Mouse (Mus musculus) midbrain, embryonic 15.5 days (tissue): ENCODE measurements around the gene Dscam. TPM values are rescaled to one million over a fixed set of nuclear protein-coding genes. Genes with fewer than 3 reads are reported as not detected.

Experiments used
- ATAC-seq: fragments of 200-750 bp; cut with Nextera tagmentation; replicated peaks from 2 replicates; pipeline ENCODE4 v1.8.0; 2017; ENCODE audit warnings: moderate TSS enrichment
- H3K27ac ChIP-seq: fragments of 300-500 bp; sonication (generic); 2 replicates; pipeline ENCODE4 v1.5.1; 2015; ENCODE audit warnings: mild to moderate bottlenecking, inconsistent platforms
- H3K27me3 ChIP-seq: fragments of 300-500 bp; sonication (generic); replicated peaks from 2 replicates; pipeline ENCODE4 v1.6.1; 2015; ENCODE audit warnings: inconsistent platforms
- H3K36me3 ChIP-seq: fragments of 300-500 bp; sonication (generic); replicated peaks from 2 replicates; pipeline ENCODE4 v1.6.1; 2015; ENCODE audit warnings: inconsistent platforms
- H3K4me1 ChIP-seq: fragments of 300-500 bp; sonication (generic); 2 replicates; pipeline ENCODE4 v1.6.1; 2015; ENCODE audit warnings: inconsistent platforms
- H3K4me2 ChIP-seq: fragments of 300-500 bp; sonication (generic); 2 replicates; pipeline ENCODE4 v1.6.1; 2015; ENCODE audit warnings: inconsistent platforms, mild to moderate bottlenecking, moderate library complexity
- H3K4me3 ChIP-seq: fragments of 300-500 bp; sonication (generic); 2 replicates; pipeline ENCODE4 v1.5.1; 2015; ENCODE audit warnings: mild to moderate bottlenecking, inconsistent platforms
- H3K9ac ChIP-seq: fragments of 300-500 bp; sonication (generic); 2 replicates; pipeline ENCODE4 v1.6.1; 2015; ENCODE audit warnings: mild to moderate bottlenecking, inconsistent platforms
- H3K9me3 ChIP-seq: fragments of 300-500 bp; sonication (generic); 2 replicates; pipeline ENCODE4 v1.6.1; 2016; ENCODE audit warnings: inconsistent platforms
- WGBS: fragments of 180-500 bp; shearing (Covaris S2); methylation state at CpG from one replicate; pipeline ENCODE4 v1.1.7; 2015; ENCODE audit warnings: mixed read lengths; 5-methylcytosine and 5-hydroxymethylcytosine counted together
- polyA plus RNA-seq: library from polyadenylated mRNA; unstranded; fragments of >200 nt; fragmentation: Nextera tagmentation; extraction: Ambion mirVana; gene quantifications from 2 replicates; pipeline ENCODE4 v1.2.1, GENCODE M21; 2015

Gene Dscam
- polyA plus RNA-seq, 1 experiment from 2014 or later = 16.2 TPM

DNA sequence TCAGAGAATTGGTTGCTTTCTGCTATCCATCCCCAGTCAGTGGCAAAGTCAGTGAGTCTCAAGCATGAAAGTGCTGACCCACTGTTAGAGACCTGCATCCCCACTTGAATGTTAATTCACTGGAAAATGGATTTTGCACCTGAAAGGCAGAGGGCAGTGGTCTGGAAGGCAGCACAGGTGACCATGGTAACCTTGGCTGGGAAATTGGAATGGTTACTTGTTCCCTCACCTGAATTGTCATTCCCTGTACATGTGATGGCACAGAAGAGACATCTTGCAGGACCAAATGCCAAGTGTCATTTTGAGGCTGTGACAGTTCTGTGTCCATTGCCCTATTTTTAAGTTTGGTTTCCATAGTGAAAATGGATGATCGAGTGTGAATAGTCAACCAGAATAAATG is 434.1 kb downstream of the Dscam start:
- ATAC-seq = no peak
- no peaks in the 10 kb centered on the region for H3K9me3 ChIP-seq
- no peaks in the 10 kb centered on the region for H3K36me3 ChIP-seq
- H3K9ac ChIP-seq = no peak overlapping the region
- no peaks in the 10 kb centered on the region for H3K27me3 ChIP-seq
- no peaks in the 10 kb centered on the region for H3K4me1 ChIP-seq
- H3K4me2 ChIP-seq = no peak overlapping the region
- H3K4me3 ChIP-seq = no peak overlapping the region
- WGBS = 67% methylated on average over 1 of the region's 1 CpGs
- no peak overlapping the region for H3K27ac ChIP-seq

DNA sequence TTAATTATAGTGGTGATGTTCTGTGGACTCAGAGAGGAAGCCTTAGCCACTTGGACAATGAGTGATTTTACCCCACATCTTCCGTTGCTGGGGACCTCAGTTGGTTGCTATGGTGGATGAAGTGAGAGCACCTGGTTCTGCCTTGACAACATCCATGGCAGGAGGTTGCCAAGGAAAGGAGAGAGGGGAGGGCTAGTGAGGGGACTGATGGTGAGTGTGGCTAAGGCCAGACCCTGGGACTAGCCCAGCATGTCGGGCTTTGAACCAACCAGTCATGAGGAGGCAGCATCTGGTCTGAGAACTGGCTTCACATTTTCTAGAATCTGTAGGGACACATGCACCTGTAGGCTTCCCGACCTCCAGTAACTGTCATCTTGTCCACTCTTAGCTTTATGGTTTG is 439.7 kb downstream of the Dscam start:
- Histone ChIP-seq H3K4me3 (no peak overlapping the region), H3K9me3 (no peaks in the 10 kb centered on the region), H3K27ac (0 out of 2 replicates have a peak overlapping the region, but pooled peaks have one; percentile 5), H3K36me3 (no peaks in the 10 kb centered on the region), H3K4me1 (peaks cover 30% of the 10 kb centered on the region), H3K4me2 (no peak overlapping the region), H3K27me3 (no peaks in the 10 kb centered on the region), H3K9ac (no peak overlapping the region)
- WGBS = 81% methylated on average over 3 of the region's 3 CpGs
- ATAC-seq = no peak

DNA sequence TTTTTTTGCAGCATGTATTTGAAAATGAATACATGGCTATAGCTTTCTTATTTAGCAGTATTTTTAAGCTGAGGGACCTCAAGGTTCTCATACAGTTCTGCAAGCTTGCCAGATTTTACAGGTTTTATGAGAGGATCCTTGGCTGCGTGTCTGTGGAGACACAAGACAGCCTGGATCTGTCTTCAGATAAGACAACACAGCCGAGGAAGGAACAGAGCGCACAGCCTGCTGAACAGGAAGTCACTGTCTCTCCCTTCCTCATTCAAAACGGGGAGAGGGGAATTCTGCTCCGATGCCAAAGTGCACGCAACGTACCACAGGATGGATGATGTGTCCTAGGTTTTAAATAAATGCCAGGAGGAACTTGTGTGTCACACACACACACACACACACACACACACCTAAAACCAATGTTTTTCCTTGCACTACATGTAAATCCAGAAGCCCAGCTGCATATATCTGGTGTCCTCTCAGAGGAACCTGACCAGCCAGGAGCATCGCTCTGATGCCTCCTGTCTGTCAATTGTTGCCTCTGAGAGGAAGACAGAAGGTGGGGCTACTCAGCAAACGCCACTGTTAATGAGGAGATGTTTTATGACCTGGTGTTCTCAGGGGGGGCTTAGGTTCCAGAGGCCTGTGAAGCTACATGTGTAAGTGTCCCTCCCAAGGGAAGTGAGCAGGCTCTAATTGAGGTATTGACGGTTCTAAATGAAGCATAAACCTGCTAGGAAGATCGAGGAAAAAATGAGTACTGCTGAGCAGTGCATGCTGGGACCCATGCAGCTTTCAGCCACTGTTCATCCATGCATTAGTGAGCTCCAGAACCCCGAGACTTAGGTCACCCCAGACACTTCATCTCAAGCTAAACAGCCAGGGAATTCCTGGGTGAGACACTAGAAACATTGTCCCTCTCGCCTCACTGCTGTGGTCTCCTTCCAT is 442.4 kb downstream of the Dscam start:
- no peak overlapping the region for H3K4me2 ChIP-seq
- H3K4me1 ChIP-seq = peaks cover 49% of the 10 kb centered on the region
- H3K27ac ChIP-seq = peak overlapping the region; percentile 64
- no peaks in the 10 kb centered on the region for H3K9me3 ChIP-seq
- no peak overlapping the region for H3K4me3 ChIP-seq
- no peak for ATAC-seq
- 52% methylated on average over 13 of the region's 13 CpGs for WGBS
- H3K9ac ChIP-seq = no peak overlapping the region
- H3K27me3 ChIP-seq = no peaks in the 10 kb centered on the region
- no peaks in the 10 kb centered on the region for H3K36me3 ChIP-seq

DNA sequence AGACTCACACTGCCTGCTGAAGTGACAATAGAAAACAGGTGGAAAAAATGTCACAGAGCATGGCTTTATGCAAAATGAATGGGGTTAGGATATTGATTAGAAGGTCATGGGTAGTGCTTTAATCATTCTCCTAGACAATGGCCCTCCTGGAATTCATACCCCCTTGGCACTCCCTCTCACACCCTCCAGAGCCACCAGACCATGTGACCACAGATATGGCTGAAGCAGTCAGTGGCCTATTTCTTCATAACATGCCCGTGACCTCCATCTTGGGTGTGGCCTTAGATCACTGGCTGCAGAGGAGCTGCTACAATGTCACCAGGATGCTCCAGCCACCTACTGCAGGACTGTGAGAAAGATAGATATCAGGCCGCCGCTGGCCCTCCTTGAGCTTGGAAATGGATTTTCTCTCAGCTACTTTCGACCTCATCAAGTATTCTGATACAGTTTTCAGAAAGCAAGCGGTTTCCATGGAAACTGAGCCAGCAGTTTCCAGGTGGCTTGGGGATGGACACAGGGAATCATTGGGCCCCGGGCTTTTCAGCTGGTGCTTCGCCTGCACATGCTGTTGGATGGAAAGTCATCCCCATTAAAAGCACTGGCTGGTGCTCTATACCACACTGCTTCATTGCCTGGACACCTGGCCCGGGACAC is 445.4 kb downstream of the Dscam start:
- peak; percentile 61; the same call in 1 of the 2 replicates for ATAC-seq
- Histone ChIP-seq H3K4me2 (no peak overlapping the region; the same call in 1 of the 2 replicates), H3K27ac (peak overlapping the region; percentile 80)

DNA sequence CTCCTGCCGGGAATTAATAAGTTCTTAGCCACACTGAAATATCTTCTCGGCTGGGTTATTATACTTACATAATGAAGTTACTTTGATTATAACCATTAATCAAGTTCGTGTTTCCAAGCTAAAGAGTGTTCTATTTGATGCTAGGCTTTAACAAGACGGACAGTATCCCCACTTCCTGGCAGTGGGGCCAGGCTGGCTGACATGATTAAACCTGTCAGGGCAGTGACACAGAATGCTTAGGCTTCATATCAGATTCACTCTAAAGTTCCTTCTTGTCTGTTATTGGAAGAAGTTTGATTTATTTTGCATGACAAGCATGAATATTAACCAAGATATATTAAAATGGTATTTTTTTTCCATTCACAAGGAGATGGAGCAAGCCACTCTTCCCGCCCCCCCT is 446.0 kb downstream of the Dscam start:
- no peaks in the 10 kb centered on the region for H3K27me3 ChIP-seq
- H3K4me2 ChIP-seq = no peak overlapping the region
- H3K27ac ChIP-seq = peak overlapping the region; percentile 80
- H3K9me3 ChIP-seq = no peaks in the 10 kb centered on the region
- no peak for ATAC-seq
- WGBS = 36% methylated on average over 5 of the region's 5 CpGs
- no peak overlapping the region for H3K9ac ChIP-seq
- H3K4me3 ChIP-seq = no peak overlapping the region
- H3K36me3 ChIP-seq = no peaks in the 10 kb centered on the region
- H3K4me1 ChIP-seq = peaks cover 54% of the 10 kb centered on the region

More for the DNA sequence above, 445.4 kb downstream of the Dscam start:
- Histone ChIP-seq H3K27me3 (no peaks in the 10 kb centered on the region), H3K9ac (no peak overlapping the region), H3K4me1 (peaks cover 54% of the 10 kb centered on the region), H3K36me3 (no peaks in the 10 kb centered on the region), H3K9me3 (no peaks in the 10 kb centered on the region), H3K4me3 (no peak overlapping the region)
- WGBS = 45% methylated on average over 8 of the region's 8 CpGs

DNA sequence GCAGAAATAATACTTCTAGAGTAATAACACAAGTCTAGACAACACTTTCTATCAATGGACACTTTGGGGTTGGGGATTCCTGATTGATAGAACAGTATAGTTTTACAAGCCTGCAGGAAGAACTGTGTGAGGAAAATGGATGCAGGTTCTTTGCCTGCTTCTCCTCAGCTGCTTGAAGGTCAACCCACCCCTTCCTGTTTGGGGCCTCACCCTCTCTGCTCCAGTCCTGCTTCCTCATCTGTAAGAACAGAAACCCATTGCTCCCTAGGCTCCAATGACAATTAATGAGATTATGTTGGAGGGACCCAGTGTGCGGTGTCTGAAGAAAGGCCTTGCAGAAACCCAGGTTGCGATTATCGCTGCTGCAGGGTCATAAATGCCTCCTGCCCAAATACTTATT is 446.4 kb downstream of the Dscam start:
- H3K4me2 ChIP-seq = no peak overlapping the region
- ATAC-seq = no peak
- 23% methylated on average over 3 of the region's 3 CpGs for WGBS
- H3K4me3 ChIP-seq = no peak overlapping the region
- no peaks in the 10 kb centered on the region for H3K27me3 ChIP-seq
- H3K4me1 ChIP-seq = peaks cover 54% of the 10 kb centered on the region
- no peak overlapping the region for H3K9ac ChIP-seq
- peak overlapping the region; percentile 80 for H3K27ac ChIP-seq
- H3K36me3 ChIP-seq = no peaks in the 10 kb centered on the region
- no peaks in the 10 kb centered on the region for H3K9me3 ChIP-seq

DNA sequence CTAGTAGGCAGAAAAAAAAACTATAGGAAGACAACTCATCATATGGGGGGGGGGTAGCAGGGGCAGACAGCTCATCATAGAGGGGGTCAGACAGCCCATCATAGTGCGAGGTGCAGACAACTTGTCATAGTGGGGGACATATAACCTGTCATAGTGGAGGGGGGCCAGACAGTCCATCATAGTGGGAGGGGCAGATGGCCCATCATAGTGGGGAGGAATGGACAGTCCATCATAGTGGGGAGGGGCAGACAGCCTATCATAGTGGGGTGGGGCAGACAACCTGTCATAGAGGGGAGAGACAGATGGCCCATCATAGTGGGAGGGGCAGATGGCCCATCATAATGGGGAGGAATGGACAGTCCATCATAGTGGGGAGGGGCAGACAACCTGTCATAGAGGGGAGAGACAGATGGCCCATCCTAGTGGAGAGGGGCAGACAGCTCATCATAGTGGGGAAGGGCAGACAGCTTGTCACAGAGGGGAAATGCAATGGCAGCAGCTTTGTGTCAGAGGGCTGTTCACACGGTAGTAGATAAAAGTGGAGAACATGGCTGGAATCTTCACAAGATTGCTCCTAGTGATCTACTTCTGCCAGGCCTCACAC is 447.4 kb downstream of the Dscam start:
- Histone ChIP-seq H3K4me1 (peaks cover 50% of the 10 kb centered on the region), H3K4me2 (no peak overlapping the region), H3K9ac (no peak overlapping the region), H3K27me3 (no peaks in the 10 kb centered on the region), H3K4me3 (no peak overlapping the region), H3K9me3 (no peaks in the 10 kb centered on the region), H3K36me3 (no peaks in the 10 kb centered on the region), H3K27ac (peak overlapping the region; percentile 80; the same call in 1 of the 2 replicates)
- ATAC-seq = no peak
- WGBS = 96% methylated on average over 2 of the region's 2 CpGs

DNA sequence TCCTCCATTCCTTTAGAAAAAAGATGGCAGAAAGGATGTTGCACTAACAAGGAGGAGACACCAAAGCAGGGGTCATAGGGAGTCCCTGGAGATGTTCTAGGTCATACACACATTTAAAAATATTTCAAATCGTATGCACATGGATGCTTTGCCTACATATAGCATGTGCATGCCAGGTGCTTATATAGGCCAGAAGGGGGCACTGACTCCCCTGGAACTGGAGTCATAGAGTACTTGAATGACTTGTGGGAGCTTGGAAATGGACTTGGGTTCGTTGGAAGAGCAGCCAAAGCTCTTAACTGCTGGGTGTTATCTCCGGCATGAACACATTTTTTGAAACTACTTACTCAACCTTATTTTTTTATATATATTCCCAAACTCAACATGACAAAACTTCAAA is 448.4 kb downstream of the Dscam start:
- peaks cover 43% of the 10 kb centered on the region for H3K4me1 ChIP-seq
- H3K27me3 ChIP-seq = no peaks in the 10 kb centered on the region
- H3K9ac ChIP-seq = no peak overlapping the region
- H3K27ac ChIP-seq = peak overlapping the region; percentile 74; the same call in 1 of the 2 replicates
- H3K9me3 ChIP-seq = no peaks in the 10 kb centered on the region
- no peak for ATAC-seq
- 68% methylated on average over 3 of the region's 3 CpGs for WGBS
- H3K4me2 ChIP-seq = no peak overlapping the region
- H3K36me3 ChIP-seq = no peaks in the 10 kb centered on the region
- H3K4me3 ChIP-seq = no peak overlapping the region

DNA sequence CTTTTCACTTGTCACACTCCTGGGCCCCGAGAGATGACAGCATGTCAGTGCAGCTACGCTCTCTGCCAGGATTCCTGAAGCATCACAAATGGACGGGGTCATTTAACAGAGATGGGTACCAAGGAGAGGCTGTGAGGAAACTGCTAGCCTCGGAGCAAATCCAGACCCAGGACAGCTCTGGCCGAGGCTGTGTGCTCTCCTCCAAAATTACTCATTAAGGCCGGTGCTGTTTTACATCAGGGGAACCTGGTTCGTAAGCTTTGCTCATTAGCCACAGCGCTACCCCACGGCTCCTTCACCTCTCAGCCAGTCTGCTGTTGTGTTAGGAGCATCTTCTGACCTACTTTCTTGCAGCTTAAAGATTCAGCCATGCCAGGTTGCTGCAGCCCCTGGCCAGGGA is 449.3 kb downstream of the Dscam start:
- Histone ChIP-seq H3K4me2 (no peak overlapping the region), H3K27ac (peak overlapping the region; percentile 74), H3K36me3 (no peaks in the 10 kb centered on the region), H3K4me3 (no peak overlapping the region), H3K27me3 (no peaks in the 10 kb centered on the region), H3K9me3 (no peaks in the 10 kb centered on the region), H3K4me1 (peaks cover 34% of the 10 kb centered on the region), H3K9ac (no peak overlapping the region)
- ATAC-seq = 0 out of 2 replicates have a peak, but pooled peaks have one; percentile 9
- 50% methylated on average over 9 of the region's 9 CpGs for WGBS

DNA sequence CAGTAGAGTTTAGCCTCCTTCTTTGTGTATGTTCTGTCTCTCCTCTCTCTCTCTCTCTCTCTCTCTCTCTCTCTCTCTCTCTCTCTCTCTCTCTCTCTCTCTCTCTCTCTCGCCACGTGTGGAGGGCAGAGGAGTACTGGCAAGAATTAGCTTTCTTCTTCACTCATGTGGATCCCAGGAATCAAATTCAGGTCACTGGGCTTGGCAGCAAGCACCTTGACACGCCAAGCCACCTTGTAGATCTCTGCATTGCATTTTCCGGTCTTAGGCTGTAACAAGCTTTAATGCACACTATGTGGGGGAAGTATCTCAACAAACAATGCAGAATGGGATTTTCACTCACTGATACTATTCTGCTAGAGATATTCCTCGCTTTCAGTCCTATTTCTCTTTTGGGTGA is 449.9 kb downstream of the Dscam start:
- no peaks in the 10 kb centered on the region for H3K27me3 ChIP-seq
- WGBS = 62% methylated on average over 5 of the region's 5 CpGs
- no peak overlapping the region for H3K4me2 ChIP-seq
- no peak overlapping the region for H3K9ac ChIP-seq
- peak overlapping the region; percentile 74 for H3K27ac ChIP-seq
- no peak overlapping the region for H3K4me3 ChIP-seq
- H3K36me3 ChIP-seq = no peaks in the 10 kb centered on the region
- peaks cover 29% of the 10 kb centered on the region for H3K4me1 ChIP-seq
- no peak for ATAC-seq
- H3K9me3 ChIP-seq = no peaks in the 10 kb centered on the region

DNA sequence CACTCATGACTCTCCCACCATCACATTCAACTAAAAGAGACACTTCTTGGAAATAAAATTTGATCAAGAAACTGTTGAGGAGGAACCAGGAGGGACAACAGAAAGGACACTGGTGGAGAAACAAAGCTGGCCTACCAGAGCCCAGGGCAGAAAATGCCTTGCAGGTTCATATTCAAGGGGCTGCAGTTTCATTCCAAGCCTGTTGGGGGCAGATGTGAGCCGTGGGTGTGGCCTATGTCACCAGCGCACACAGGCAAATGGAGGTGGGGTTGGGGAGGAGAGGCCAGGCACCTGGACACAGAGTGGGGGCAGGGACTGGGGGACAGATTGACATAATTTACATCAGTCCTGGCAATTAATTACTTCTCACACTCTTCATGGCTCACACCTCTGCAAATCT is 452.3 kb downstream of the Dscam start:
- H3K4me2 ChIP-seq = no peak overlapping the region
- 7% methylated on average over 2 of the region's 2 CpGs for WGBS
- no peaks in the 10 kb centered on the region; the same call in 1 of the 2 replicates for H3K36me3 ChIP-seq

DNA sequence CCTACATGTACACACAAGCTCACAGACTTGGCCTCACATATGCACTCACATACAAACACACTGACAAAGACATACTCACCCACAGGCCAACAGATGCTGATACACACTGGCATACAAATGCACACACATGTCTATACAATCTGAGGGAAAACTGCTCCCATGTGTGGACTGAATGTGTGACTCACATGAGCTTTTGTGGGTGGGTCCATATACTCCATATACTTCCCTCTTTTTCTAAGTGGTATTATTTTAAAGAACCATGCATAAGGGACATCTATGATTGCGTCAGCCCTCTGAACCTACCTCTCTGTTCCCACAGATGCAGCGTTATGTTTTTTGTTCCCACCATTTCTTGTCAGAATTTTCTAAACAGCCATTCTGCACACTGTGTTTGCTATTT is 453.9 kb downstream of the Dscam start:
- Histone ChIP-seq H3K4me2 (no peak overlapping the region), H3K27me3 (no peaks in the 10 kb centered on the region), H3K9me3 (no peaks in the 10 kb centered on the region), H3K27ac (no peak overlapping the region), H3K4me1 (peaks cover 9% of the 10 kb centered on the region), H3K36me3 (no peaks in the 10 kb centered on the region; the same call in 1 of the 2 replicates), H3K9ac (no peak overlapping the region), H3K4me3 (no peak overlapping the region)
- WGBS = 95% methylated on average over 2 of the region's 2 CpGs
- no peak for ATAC-seq

More for the DNA sequence above, 452.3 kb downstream of the Dscam start:
- Histone ChIP-seq H3K4me1 (peaks cover 12% of the 10 kb centered on the region), H3K4me3 (no peak overlapping the region), H3K27ac (no peak overlapping the region), H3K27me3 (no peaks in the 10 kb centered on the region), H3K9ac (no peak overlapping the region), H3K9me3 (no peaks in the 10 kb centered on the region)
- no peak for ATAC-seq
